Mouse (Mus musculus) WW6 (cell line): Measurements from ENCODE around the gene Eef2kmt.
A peak's percentile ranks its signal among the peaks of the same experiment; 100 is the strongest.
"Not testable (repeated sequence)": the region's sequence is repeated elsewhere in the genome, so short reads cannot be mapped to it uniquely, and the experiment has no call there.

Experiments
- DNase-seq: peaks from one replicate; pipeline ENCODE4 v3.0.0-alpha.2; 2013; ENCODE audit warnings: low read depth, low spot score

The Eef2kmt gene

DNA sequence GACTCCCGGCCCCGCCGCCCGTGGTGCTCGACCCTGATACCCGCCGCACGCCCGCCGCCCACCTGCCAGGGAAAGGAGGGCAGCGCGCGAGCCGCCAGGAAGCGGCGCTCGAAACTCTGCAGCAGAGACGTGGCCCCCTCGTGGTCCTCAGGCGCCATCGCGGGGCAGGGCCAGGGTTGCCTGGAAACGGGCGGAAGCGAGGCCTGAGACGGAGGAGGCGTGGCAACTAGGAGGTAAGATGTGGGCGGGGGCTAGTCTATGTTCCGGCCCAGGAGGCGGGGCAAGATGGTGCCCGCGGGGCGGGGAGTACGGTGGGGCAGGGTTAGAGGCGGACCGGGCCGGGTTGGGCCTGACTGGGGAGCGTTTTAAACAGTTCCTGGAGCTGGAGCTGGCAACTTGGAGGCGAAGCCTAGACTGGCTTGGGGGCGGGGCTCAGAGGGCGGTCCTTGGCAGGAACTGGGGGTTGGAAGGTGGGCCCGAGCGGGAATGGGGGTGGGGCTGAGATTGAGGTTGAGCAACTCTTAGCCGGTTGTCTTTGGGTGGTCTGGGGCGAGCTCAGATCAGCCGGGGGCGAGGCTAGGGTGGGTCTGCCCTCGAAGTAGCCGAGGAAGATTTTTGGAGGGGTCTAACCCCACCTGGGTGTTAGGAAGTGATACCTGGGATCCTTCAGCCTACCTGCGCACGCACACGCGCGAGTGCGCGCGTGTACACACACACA is at the start of gene Eef2kmt:
Gene Eef2kmt (minus strand): TSS at position 205 of the 718 bp plus-strand sequence.
- DNase-seq, result peak; percentile 96

DNA sequence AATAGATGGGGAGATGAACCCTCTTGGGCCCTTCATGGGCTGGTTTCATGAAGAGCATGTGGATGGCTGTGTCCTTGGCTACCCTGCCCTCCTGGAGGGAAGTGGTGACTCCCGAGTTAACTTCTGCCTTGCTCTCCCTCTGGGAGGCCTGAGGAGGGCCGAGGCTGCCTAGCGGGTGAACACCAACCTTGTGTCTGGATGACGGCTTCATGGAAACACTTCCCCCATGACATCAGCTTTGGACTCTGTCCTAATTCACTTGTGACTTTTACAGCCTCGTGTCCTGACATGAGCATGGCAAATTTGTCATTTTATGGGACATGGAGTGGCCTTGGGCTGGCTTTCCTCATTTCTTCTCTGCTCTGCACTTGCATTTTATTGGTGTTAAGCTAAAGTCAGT is 39.5 kb upstream of the Eef2kmt start:
- DNase-seq, result no peak

DNA sequence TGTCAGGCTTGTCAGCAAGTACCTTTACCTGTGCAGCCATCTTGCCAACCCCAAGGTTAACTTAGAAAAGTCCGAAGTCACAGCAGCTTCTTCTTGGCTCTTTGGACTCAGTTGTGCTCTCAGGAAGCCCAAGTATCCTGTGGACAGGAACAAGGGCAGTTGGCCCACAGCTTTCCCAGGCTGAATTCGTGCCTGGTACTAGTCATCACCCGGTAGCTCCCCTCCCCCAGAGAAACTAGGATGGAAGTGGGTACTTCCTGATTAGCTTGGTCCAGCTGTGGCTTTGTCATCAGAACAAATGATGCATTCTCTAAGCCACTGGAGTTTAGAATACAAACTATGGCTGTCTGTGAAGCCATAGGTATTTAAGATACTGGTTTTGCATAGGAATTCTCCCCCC is 29.6 kb upstream of the Eef2kmt start:
- DNase-seq, result no peak

DNA sequence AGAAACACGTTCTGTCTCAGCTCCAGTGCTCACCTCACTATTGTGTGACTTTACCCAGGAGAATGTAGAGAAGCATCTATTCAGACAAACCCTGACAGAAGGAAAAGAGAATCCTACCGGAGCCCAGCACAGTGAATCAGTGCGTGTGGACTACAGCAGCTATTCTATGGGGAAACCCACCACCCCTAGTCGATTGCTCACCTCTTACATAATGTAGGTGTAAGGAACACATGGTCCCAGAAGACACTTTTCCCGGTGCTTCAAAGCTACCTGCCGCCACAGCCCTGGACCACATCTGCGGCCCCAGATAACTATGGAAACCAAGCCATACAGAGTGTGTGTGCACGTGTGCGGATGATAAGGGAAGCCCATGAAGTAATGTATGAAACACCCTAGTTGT is 26.9 kb upstream of the Eef2kmt start:
- DNase-seq, result no peak

DNA sequence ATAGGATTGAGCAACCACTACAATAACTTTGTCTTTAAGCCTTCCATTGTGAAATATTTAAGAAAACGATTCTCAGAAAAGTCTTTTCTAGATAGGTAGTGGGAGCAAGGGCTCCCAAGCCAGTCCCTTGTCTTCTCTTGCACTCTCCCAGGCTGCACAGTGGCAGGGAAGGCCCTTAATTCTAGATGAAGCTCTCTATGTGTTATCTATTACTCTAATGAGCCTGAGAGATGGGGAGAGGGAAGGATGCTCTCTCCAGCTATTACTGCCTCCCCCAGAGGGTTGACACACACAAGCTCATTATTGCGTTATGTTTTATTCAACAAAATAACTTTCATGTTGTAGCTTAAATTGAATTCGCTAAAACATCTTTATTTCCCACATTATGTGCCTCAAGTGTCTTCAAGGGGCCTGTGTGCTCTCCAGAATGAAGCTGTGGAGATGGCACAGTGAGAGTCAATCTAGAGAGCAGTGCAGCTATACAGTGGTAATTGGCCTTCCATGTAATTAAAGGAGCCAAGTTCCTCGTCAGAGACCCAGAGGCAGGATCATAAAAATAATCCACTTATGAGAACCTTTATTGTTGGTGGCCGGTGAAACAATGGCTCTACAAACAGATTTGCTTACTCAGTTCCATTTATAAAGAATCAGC is 23.9 kb upstream of the Eef2kmt start:
- DNase-seq, result no peak

DNA sequence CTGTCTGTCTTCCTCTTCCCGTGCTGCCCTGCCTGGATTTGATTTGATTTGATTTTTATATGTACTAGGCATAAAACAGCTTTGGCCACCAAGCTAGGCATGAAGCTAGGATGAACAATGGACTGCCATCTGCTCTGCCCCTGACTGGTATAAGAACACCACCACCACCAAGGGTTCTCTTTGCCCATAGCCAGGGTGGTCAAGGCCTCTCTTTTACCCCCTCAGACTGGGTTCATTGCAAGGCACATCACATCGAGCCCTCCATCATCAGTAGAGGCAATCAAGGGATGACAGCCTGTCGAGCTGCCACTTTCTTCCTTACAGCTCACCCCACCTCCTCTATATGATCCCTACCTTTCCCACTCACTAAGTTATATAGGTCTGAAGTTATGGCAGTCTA is 16.6 kb upstream of the Eef2kmt start:
- no peak for DNase-seq

DNA sequence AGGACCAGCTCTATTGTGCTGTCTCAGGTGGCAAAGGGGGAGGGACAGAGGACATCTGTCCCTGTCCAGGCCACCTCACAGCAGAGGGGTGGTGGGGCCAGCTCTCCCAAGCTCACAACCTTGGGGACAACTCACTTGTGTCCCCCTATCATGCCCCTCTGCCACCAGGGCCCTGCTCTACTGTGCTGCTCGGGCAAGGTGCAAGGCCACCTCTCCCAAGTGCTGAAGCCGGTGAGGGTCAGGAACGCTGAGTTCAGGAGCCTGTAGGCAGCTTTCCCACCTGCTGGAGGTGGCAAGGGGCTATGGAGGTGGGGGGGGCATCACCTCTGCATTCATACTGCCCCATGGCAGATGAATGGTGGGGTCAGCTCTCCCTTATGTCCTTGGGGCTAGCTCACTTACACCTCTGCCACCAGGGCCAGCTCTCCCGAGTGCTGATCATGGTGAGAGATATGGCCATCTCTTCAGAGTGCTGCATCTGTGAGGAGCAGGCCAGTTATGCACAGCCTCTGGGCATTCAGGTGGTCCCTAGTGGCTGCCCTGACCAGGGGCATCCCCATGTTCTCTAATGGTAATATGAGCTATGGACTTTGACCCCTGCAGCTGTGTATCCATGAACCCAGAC is 15.7 kb upstream of the Eef2kmt start:
- no peak for DNase-seq

DNA sequence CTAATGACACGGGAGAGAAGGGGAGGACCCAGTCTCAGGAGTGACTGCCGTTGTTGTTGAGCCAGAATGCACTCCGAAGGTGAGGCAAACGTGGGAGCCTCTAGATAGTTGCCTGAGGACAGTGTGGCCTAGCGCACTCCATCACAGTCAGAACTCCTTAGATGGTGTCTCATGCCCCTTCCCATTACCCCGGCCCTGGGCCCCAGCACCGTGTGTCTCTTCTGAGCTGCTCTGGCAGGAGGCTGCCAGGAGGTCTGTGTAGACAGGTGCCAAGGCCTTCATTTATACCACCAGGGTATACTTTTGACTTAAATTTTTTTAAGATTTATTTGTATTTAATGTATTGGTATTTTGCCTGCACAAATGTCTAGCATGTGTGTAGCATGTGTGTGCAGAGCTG is 8.1 kb upstream of the Eef2kmt start:
- DNase-seq, result no peak

DNA sequence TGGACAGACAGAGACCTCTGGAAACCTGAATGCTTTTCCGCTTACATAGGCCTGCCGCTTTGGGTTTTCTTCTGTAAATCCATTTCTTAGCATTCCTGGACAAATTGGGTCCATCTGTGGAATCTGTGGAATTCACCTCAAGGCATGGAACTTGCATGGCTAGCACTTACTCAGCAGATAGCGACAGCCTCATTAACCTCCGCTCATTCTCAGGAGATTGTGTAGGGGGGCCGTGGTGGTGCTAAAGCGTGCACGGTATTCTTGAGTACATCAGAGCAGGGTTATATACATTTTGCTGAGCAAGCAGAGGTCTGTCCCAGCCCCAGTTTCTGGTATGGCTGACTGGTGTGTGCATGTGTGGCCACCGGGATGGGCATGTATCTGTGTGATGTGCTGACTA is 7.4 kb upstream of the Eef2kmt start:
- DNase-seq, result no peak

DNA sequence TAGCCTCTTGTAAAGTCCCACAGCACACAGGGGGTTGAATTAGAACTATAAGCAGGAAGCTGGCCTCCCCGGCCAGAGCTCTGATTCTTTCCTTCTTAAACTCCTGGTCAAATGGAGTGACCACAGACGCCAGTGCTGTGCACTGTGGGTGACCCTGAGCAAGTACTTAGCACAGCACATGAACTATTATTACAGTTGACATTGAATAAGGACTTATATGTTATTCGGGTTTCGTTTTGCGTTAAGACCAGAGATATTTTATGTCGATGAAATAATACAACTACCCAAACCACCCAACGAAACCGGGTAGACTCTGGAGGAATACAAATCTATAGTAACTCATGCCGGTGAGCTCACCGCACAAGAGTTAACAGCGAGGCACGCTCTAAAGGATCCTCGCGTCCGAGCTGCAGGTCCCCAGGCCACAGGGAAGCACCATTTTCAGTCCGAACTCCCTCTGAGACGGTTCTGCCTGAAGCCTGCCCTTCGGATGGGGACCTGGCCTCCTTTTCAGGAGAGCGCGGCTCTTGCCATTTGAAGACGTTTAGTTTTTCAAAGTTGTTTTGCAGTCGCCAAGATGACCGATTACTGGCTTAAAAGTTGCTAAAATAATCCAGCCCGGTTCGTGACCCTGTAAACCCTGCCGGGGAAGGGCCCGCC is 572 bp downstream of the Eef2kmt start:
- DNase-seq, result no peak

DNA sequence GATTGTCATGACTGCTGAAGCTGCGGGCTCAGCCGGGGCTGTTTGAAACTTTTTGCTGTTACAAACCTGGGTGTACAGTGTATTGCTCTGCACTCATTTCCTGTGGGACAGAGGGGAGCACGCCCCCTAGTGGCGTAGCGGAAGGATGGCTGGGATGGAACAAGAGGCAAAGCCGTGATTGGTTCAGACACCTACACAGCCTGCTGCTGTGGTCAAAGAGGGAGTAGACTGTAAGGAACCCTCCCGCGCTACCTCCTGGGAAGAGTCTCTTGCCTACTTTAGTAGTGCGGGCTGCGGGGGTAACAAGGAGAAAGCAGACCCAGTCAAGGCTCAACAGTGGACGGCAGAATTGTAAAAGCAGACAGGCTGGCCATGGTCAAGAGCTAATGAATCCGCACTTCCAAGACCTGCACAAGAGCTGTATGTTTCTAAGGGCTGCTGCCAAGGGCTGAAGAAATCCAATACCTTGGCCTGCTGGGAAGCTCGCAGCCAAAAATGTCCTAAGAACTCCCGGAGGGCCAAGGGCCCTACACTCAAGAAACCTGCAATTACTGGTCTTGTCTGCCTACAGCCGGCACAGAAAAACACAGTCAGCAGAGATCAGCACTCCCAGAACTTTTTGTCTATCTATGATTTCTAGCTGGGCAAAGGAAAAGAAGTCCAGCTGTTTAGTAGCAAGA is 1.3 kb downstream of the Eef2kmt start:
- DNase-seq, result peak; percentile 73

DNA sequence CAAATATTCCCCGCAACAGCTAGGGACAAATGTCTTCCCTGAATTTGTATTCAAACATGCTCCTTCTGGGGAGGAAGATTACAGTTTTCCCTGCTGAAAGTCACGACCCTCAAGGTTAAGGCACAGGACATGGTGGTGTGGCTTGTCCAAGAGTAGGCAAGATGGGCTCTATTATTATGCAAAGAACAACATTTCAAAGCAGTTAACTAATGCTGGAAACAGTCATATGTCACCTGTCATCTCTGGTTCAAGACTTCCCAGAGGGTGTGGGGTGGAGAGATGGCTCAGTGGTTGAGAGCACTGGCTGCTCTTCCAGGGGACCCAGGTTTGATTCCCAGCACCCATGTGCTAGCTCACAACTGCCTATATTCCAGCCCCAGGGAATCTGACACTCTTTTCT is 3.5 kb downstream of the Eef2kmt start:
- no peak for DNase-seq

DNA sequence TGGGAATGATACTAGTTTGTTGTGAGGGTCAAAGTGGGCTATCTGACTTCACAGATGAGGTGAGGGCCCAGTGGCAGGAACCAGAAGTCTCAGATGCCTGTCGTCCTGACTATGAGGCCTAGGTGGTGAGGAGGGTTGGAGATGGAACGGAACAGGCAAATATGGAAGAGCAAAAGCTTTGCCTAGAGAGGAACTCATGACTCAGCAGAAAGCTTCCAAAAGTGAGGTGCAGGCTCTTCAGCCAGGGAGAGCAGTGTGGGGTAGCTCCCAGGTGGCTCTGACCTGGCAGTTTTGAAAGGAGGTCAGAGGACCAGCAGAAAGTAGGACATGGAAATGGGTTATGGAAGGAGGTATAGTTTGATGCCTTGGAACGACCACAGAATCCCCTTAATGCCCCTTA is 4.9 kb downstream of the Eef2kmt start:
- DNase-seq, result no peak

DNA sequence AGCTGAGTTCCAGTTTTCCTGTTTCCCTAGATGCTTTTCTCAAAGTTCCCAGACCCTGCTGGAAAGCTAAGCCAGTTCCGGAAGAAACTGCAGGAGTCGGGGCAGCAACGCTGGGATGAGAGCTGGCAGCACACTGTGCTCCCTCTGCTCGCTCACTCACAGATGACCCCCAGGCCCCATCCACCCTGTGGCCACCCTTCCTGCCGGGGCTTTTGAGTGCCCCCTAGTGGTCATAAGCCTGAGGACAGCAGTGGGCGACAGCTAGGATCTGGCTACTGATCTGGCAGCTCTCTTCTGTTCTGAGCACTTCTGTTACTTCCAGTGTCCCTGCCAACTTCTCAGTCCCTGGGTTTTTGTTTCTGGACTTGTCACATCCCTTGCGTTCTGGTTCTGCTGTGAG is 11.4 kb downstream of the Eef2kmt start:
- DNase-seq, result no peak

DNA sequence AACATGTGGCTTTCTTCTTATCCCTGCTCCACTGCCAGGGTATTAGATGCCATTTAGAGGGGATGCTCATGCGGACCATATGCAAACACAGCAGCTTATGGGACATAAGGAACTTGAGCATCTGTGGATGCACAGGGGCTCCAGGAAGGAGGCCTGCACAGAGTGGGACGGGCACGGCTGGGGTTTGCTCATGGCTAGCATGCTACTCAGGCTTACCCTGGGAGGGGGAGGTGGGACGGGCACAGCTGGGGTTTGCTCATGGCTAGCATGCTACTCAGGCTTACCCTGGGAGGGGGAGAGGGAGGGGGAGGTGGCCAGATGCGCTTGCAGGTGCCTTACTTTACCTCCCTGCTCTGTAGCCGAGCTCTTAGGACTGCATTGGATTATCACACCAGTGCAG is 12.9 kb downstream of the Eef2kmt start:
- DNase-seq, result no peak

DNA sequence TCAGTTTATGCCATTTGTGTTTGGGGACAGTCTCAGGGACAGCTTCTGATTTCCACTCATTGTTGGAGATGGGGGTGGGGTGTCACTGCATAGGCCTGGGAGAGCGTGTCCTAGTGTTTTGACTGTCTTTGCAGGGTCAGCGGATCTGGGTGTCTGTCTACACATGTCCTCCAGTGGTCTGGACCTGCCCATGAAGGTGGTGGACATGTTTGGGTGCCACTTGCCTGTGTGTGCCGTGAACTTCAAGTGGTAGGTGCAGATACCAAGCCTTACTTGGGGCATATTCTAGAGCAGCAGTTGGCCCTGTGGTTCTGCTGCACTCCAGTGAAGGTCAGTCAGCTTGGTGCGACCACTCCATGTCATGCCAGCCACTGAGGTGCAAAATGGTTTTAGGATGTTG is 13.4 kb downstream of the Eef2kmt start:
- DNase-seq, result no peak

DNA sequence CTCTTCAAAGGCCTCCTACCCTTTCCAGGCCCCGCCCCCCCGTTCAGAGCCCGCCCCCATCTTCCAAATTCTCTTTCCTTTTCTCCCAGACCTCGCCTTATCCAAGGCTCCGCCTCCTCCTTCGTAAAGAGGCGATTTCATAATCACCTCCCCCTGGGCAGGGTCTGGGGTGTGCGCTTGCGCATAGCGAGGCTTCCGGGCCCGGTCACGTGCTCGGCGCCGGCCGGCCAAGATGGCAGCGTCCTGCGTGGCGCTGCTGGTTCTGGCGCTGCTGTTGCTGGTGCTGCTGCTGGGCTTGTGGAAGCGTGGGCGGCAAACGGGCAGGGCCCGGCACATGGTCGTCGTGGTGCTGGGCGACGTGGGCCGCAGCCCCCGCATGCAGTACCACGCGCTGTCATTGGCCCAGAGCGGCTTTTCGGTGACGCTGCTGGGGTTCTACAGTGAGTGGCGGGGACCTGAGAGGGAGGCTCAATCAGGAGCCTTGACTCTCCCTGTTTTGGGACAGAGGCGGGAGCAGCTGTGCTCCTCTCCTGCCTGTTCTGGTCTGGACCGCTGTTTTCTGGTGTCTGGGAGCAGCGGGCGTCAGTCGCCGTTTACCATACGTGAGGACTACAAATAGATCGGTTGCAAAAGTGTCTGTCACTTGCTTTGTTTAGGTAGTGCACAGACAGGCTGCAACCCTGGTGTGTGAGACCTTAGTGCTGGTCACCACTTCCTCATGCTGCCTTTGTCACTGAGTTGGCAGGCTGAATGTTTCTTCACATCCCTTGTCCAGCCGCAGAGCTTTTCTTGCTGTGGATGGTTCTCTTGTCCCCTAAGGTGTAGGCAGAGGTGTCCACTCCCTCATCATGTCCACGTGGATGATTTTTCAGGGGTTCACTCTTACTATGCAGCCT is 22.1 kb downstream of the Eef2kmt start, which contains the start of gene Alg1:
Gene Alg1 (plus strand): TSS at position 204 of the 896 bp plus-strand sequence.
- peak; percentile 87 for DNase-seq

DNA sequence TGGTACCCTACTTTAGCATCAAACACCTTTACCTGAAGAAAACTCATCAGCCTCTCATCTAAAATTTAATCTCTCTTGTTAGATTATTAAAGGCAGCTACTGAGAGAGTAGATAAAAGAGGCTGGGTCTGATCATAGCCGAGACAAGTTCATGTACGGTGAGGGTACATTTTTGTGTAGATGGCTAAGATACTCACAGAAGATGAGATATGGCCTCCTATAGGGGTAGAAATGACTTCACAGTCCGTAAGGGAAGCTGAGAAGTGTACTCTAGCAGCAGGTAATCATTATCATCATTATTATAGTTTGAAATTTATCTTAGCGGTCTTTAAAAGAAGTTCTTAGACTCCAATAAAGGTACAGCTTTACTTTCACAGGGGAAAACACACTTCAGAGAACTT is 22.8 kb downstream of the Eef2kmt start:
- no peak for DNase-seq

DNA sequence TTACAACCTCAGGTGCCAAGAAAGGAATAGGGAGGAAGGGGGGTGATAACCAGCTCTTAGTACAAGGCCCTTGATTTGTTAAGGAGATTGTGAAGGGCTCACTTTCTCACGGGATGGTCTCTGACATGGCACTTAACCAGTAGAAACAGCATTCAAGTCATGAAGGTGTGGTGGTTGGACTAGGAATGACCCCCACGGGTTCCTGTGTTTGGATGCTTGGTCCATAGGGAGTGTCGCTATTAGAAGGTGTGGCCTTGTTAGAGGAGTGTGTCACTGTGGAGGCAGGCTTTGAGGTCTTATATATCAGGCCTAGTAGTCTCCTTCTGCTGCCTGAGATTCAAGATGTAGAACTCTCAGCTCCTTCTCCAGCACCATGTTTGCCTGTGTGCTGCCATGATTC is 27.7 kb downstream of the Eef2kmt start:
- not testable (repeated sequence) for DNase-seq

DNA sequence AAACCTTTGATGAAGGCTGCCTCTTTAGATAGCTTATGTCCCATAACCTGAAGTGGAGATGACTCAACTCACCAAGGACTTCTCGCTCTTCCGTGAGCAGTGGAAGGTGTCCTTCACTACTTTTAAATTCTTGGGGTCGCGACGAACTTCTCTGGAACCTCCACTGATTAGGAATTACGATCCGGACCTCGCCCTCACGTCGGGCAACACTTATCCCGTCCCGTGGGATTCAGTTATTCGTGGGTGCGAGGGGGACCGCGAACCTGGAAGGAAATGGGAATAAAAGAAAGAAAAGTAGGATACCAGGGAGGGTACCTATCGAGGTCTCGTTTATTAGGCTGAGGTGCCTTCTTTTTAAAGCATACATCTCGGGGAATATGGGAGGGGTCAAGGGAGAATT is 28.3 kb downstream of the Eef2kmt start:
- not testable (repeated sequence) for DNase-seq

DNA sequence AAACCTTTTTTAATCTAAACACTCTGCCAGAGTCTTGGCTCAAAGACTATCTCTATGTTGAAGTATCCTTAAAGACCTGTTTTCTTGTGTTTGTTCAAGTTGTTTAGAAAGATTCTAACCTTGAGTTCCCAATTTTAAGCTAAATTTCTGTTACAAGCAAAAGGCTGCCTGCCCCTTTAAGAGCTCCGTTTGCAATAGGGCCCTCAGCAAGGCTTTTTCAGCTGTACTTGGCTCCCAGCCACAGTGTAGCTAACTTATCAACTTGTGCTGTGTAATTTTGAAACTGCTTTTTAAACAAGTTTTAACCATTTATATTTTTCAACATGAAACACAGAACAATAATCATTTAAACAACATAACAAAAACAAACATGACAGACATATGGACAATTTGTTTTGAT is 29.2 kb downstream of the Eef2kmt start:
- not testable (repeated sequence) for DNase-seq
